Mouse (Mus musculus) ES-Bruce4 (cell line): Measurements from ENCODE around the gene Slc22a3.

Experiments
- CTCF ChIP-seq: IDR thresholded peaks from one replicate; pipeline ENCODE4 v1.8.1; 2011; ENCODE audit warnings: low read depth, low read length
- POLR2A ChIP-seq: IDR thresholded peaks from one replicate; pipeline ENCODE4 v1.8.1; 2011; ENCODE audit warnings: low read length; ENCODE audit not compliant: insufficient read depth

GRCm38 (mm10) chr17:12415741-12416140 is 91.8 kb downstream of the Slc22a3 start:
- TF ChIP-seq POLR2A: no peak
- TF ChIP-seq CTCF: no peak
